Mouse (Mus musculus) kidney, postnatal 14 days (tissue): Measurements from ENCODE around the gene Brdt.

ENCODE experiments used
- DNase-seq: peaks from one replicate; pipeline ENCODE4 v3.0.0; 2022; ENCODE audit warnings: mixed read lengths

Brdt gene

DNA sequence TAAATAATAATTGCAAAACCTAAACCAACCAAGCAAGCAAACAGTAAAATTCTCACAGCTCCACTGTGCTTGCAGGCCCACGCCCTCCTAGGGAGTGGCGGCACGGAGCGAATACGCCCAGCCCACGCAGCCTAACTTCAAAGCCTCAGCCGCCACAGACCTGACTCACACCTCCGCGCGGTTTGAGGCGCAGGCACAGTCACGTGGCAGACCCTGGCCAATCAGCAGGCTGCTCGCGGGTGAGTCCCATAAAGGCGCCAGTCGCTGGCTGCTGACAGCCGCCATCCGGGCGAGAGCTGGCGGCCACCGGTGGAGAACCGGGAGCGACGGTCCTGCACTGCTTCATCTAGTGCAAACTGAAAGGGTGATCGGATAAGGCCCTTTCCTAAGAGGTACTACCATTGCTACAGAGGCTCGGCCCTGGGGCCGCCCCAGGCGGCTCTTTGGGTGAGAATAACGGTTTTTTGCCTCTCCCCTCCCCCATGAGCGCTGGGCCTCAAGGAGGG lies at the start of gene Brdt:
Brdt (plus strand) TSS at position 244 of the 506 bp plus-strand sequence.
- DNase-seq, result no peak

DNA sequence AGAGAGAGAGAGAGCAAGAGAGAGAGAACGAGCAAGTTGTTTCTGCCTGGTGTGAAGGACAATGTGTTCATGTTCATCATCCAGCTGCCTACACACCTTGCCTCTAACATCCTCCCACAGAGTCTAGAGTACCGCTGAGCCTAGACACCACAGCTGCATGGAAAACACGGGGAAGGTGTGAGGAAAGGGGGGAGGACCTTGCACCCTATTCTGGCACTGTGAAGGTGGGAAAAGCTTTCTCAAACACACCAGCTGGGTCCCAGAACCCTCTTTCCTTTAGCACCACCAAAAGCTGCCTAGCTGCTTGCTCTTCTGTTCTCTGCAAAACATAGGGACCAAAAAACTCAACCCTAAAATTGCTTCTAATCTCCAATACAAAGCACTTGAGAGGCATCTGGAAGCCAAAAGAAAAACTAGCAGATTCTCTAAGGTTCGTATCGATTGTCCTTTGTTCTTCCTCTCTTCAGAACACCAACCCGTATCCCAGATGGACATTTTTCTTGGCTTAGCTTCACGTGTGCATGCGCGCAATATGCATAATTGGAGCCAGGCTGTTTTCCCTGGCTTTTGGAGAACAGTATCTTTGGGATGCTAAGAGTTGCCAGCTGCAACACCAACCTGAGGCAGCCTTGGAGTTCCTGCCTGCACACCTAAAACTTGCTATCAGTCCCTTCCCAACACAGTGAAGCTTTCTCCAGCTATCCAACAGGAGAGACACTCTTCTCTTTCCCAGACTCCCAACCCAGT lies 48.2 kb upstream of the Brdt start:
- DNase-seq, result no peak

DNA sequence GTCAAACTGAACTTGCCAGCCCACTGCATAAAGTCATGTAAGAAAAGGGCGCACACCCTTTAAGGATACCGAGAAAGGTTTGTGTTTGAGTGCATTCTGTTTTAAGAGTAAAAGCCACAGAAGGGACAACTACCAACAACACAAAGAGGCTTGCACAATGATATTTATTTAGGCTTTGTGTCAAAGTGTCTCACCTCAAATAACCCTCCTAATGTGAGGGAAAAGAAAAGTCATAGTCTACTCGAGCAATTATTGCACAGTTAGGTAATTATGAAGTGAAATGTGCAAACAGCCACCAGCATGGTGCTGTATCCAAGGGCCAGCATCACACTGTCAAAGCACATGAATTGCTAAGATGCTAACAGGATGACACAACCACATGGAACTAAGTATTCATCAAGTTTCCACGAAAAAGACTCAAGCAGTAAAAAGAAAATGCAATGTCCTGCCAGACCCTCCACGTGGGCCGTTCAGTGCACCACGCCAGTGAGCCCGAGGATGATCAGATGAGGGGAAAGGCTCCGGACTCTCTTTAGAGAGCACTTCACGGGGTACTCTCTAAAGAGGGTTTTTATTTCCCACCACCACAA lies 46.9 kb upstream of the Brdt start:
- DNase-seq, result no peak

DNA sequence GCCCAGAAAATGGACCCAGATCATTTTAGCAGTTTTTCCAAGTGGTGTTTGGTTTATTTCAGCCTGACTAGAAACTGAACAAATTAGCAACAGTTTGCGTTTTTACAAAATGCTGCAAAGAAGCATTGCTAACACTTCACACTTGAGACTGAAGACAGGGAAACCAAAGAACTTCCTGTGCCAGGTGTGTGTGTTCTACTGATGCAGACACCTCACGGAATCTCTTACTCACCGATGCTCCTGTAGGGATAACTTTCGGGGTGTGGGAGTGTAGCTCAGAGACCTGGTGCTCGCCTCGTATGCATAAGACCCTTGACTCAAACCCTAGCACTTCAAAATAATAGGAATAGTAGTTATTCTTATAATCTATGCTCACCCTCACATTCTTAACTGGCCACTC lies 45.4 kb upstream of the Brdt start:
- no peak for DNase-seq

DNA sequence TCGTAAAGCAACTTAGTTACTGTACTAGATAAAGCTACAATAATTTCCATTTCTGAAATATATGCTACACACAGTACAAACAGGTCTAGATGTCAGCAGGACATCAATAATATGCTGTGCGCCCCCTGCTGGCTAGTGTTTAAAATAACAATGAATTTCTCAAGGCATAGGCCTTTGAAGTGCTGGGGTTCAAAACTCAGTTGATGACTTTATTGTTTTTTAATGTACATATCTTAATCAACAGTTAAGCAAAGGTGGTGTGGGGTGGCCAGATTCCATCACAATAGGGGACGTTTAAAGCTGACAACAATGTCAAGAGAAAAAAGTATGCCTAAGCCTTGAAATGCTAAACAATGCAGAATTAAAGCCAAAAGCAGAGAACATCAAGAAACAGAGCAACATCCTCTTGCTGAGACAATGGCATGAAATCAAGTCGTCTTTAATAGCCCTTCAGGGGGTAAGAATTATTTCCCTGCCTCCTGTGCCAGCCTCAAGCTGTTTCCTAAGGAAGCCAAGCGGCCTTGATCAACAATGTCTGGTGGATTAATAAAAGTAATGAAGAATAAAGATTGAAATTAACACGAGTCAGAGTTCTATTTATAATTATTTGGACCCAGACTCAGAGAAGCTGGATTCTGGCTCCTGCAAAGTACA lies 43.6 kb upstream of the Brdt start:
- DNase-seq, result peak; percentile 58

DNA sequence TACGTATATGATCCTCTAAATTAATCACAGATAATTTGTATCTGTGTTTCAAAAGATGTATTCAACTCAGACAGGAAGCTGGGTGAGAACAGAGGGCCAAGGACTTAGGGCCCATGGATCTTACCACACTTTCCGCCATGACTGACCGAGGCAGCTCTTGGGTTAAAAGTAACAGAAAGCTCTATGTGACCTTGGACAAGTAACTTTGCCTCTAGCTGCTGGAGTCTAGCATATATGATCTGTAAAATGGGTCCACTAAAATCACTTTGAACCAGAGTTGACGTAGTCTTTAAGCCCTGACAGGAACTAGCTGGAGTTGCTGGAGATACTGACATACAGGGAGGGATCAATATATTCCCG lies 43.1 kb upstream of the Brdt start:
- DNase-seq, result no peak

DNA sequence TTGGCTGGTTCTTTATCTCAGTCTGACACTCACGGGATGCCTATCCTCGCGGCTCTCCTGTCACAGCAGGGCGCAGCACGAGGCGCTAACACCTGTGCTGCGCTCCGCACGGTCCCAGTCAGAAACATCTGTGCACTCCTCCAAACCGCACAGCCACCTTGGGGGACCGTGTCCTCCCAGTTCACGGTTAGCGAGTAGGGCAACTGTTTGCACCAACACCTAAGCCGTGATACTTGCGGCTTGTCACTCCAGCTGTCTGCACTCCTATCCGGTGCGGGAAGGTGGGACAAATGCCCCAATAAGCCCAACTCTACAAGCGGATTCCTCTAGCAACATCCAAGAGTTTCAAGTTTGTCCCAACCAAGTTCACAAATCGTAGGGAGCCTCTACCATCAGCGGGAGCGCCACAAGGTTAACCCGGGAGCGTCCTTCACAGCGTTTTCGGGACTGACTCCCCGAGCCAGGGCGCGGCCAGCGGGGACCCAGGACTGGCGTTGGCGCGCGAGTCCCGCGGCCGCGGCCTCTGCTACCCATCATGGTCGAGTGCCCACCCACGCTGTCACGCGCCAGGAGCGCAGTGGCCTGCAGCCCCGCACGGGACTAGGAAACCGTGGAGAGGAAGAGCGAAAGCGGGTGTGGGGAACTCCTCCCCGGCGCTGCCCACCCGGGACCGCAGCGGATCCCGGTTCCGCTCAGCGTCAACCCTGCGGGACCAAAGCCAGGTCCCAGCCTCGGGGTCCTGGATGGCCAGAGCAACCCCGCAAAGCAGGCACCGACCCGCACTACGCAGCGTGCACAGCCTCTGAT lies 42.3 kb upstream of the Brdt start:
- DNase-seq, result no peak

DNA sequence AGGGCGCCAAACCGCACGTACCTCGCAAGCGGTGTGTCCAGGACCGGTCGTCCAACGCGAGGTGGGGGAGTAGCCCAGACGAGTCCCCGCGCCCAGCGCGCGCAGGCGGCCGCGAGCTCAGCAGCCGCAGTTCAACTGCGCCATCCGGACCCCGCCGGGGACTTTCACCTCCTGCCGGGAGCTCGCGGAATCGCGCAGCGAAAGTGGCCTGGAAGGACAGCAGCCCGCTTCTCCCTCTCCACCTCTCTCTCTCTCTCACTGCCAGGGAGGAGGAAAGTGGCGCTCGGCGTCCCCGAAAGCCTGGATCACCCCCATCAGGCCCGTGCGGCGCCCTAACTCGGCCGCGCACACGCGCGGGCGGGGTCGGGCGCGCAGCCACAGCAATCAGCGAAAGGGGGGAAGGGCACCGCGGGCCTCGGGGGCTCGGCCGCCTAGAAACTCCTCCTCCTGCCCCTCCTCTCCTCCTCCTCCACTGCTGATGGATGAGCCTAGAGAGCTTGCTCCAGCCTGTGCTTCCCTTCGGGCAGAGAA lies 41.7 kb upstream of the Brdt start, which contains the start of gene Tgfbr3:
Tgfbr3 (minus strand) TSS at position 396 of the 531 bp plus-strand sequence.
- peak; percentile 92 for DNase-seq

DNA sequence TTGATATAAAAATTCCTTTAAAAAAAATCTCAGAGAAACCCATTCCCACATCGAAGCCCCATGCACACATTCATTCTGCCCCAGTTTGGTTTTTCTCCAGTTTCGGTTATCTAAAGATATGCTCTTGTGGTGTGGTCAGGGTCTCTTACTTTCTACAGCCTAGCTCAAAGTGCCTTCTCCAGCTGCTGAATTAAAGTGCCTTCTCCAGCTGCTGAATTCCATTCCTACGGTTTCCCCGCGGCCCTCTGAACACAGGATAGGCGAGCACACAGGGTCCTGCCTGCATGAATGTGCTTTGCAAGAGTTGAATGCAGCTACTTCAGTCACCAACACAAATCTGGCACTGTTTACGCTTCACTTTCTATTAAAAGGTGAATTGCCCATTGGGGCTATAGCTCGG lies 41.0 kb upstream of the Brdt start:
- no peak for DNase-seq

DNA sequence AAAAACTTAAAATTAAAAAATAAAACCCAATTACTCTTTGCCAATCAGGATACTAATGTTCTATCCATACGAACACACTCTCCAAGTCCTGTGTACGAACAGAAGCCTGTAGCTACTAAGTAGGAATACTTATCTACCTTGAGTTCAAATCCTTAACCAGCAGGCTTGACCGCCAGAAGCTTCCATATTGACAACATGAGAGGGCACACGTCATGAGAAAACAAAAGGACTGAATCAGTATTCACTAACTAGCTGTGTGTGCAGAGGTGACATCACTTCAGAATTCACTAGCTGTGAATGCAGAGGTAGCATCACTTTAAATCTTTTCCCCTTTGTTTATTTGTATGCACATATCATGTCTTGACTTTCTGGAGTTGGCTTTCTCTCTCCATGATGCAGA lies 36.9 kb upstream of the Brdt start:
- no peak for DNase-seq

DNA sequence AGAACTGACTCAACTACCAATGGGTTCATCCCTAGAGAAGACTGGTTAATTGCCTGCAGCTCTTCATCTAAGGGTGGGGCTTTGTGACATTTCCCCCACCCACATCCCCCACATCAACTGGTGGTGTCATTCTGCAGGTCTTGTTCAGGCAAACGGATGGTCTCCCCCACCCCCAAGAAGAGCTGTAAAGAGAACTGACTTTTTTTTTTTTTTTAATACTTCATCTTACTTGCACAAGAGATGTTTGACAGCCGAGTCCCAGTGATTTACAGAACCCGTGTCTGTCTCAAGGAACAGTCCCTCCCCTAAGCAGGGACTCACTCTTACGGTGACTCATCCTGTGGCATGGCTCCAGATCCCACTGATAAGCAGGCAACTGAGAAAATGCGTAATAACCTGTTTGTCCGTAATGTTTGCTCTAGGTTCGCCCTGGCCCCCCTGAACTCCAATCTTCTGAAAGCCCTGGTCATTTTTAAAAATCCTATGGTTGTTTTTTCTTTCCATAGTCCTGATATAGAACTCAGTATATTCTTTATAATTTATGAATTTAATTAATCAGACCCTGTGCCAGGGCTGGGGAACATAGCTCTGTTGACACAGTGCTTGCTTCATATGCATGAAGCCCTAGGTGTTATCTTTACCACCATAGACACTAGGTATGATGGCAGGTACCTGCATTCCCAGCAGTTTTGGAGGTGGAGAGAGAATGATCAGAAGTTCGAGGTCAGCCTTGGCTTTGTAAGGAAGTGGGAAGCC lies 35.7 kb upstream of the Brdt start:
- peak; percentile 32 for DNase-seq

DNA sequence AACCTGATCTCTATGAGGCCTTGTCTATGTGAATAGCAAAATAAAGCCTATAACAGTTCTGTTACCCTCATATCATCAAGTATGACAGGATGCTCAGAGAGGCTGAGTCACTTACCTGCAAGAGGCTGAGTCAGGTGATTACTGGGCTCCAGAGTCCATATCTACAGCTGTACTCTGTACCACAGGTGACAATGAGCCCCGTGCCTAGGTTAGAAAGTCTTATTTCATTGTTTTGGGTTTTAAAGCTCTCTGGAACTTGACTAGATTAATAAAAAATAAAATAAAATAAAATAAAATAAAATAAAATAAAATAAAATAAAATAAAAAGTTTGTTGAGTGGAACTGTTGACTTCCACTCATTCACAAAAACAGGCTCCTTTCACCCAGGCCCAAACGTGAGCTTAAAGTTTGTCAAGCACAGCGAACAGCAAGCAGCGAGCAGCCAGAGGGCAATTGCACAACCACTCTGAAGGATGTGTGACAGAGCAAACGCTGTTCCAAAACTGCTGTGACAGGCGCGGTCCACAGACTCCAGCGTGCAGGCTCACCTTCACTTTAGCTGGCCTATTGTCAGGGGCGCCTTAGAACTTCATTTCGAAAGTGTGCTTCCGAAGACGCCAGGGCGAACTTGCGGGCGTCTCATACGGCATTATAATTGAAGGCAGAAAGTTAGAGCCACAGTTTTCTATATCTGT lies 35.0 kb upstream of the Brdt start:
- DNase-seq, result peak; percentile 19

DNA sequence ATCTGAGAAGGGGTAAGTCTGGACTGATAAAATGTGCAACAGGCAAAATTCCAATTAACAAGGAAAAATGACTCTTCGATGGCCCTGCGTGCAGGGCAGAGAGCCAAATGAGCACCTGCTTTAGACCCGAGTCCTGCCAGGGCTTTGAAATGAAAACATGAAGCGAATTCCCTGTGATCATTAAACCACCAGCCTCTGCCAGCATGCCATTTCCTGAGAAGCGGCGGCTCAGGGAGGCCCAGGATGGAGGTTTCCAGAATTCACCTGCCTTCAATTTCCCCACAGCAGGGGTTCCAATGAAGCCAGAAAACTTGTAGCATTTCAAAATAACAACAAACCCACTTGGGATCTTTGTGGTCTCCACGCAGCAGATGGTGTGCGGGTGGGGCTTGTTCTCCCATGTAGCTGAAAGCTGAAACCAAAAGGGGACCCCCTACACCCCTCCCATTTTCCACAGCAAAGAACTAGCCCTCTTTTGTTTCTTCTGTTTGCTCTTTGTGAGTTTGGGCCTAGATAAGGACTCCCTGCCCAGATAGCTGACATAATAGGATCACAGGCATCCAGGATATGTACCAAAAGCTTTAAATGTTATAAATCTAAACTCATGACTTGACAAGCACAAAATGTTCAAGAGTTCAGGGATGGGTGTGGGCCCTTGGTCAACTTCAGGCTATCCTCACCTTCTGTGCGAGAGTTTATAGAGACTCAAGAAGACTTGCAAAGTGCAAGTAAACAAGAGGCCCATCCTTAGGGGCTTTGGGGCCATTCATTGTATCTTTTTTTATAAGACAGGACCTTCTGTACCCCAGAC lies 34.2 kb upstream of the Brdt start:
- DNase-seq, result peak; percentile 56

DNA sequence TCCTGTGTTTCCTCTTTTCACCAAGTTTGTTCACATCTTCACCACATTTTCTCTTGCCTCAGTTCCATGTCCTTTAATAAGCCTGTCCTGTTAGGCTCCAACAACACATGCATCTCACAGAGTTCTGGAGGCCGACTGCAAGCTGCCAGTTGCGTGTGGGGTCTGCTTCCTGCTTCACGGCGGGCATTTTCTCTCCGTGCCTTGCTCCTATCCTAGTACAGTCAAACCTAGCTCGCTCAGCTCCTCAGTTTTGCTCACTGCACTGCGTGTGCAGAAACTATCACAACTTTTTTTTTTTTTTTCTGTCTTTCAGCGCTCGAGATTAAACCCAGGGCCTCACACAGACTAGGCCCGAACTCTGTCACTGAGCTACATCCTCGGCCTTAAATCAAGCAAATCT lies 32.1 kb upstream of the Brdt start:
- no peak for DNase-seq

DNA sequence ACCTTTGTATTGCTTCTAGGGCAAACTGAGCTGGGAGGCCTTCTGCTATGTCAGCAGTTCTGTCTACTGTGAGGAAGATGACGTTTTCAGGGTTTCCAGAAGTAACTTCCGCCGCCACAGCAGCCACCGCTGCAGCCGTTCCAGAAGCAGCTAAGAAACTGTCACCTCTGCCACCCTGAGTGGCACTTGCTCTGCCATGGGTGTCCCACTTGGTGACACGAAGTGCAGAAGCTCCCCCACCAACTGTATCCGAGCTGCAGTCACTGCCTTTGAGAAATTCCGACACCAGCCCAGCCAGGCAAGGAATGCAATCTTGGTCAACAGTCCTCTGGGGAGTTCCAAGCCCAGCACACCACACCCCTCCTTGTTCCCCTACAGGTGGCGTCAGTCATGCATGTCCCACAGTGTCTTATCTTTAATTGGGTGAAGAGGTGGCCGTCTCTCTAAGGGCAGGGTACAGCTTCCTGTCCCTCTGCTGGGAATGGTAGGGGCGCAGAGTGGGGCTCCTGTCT lies 27.6 kb upstream of the Brdt start:
- DNase-seq, result peak; percentile 14

DNA sequence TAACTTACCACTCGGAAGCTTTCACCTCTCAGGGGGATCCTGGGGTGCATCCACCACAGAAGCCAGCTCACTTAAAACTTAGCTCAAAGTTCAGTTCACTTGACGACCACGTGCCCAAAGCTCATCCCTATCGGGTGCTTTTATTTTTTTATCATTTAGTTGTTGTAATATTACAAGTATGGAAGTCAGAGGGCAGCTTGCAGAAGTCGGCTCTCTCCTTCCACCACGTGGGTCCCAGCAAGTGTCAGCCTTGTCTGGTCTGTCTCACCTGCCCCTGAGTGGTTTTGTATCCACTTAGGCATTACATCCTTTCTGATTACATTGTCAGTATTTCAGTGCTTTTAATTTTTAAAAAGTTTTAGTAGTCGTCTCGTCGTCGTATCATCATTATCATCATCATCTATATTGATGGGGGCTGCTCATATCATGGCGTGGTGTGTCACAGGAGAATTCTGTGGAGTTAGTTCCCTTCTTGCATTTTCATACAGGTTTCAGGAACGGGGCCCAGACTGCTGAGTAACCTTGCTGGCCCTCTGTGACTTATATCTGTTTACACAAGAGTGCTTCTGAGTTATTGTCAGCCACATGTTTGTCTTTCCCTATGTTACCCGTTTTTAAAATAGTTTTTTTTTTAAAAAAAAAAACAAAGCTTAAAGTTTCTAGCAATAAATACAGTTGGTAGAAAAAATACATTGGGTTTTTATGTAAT lies 26.7 kb upstream of the Brdt start:
- no peak for DNase-seq

DNA sequence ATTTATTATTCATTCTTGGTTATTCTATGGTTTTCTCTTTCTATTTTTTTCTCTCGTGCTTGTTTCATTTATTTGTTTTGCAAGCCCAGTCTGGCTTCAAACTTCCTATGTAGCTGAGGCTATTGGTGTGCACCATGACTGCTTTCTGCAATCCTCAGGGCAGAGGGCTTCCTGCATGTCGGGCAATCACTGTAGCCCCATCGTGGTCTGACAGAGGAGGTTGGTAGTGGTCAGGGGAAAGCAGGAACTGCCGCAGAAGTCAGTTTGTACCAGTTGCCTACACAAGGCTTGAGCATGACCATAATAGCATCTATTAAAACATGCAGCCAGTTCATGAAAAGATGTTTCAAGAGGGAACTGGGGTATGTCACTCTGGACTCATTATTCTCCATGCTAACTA lies 23.5 kb upstream of the Brdt start:
- DNase-seq, result no peak

DNA sequence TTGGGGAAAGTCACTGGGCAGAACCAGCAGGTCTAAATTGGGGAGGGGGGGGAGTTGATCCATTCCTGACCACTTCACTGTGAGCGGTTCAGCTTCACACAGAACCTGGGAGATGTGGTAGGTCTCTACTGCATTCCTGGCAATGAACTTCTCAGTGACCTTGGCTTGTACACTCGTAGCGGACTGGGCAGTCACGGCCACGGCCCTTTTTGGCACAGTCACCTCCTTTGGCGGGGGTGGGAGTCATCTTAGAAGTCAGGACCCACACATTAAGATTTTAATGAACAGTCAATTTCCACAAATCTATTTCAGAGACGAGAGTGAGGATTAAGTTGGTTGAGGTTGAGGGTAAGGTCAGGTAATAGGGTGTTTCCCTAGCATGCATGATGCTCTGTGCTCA lies 13.8 kb upstream of the Brdt start:
- no peak for DNase-seq

DNA sequence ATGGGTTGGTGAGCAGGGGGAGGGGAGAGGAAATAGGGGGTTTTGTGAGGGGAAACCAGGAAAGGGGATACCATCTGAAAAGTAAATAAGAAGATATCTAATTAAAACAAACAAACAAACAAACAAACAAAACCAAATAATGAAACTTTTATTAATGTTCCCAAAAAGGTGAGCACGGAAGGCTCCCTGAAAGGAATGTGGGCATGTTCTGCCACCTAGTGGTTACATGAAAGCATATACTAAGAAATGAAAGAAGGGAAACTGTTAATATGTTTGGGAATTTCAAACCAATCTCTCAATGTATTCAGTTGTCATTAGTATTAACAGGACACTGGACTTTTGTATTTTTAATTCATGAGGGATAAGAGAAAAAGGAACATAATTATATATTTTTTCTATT lies 10.3 kb upstream of the Brdt start:
- peak; percentile 40 for DNase-seq

DNA sequence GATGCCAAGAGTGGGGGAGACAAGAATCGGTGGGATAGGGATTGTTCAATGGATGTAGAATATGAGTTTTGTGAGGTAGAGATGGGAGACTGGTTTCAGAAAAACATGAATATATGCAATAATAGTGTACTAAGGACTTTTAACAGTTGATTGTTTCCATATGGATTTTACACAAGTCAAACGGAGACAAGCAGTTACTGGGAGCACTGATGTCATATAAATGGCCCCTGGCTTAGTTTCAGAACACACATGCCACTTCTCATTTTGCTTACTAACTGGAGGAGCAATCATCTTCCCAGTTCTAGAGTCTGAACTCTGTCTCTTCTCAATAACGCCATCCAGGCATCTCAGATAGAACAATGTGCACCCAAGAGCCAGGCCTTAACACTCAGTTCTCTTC lies 9.4 kb downstream of the Brdt start:
- DNase-seq, result no peak
